Mouse (Mus musculus): ENCODE measurements around the gene Myd88.

Gene Myd88

GRCm38 (mm10) chr9:119297696-119298095, 43.5 kb downstream of the Myd88 start:
- DNase-seq (ENCODE audit: low spot score), result no peak

- DNase-seq (ENCODE audit: low spot score), result no peak
Observed at GRCm38 (mm10) chr9:119290791-119291190, 50.4 kb downstream of the Myd88 start.

All from lung, postnatal 25 days (tissue).